Comparison of ENCODE assay signal across 12 mouse cellular contexts in genomic region chr11:111296309-111296721, GRCm38 (mm10).
DNase-seq lines count a peak whose midpoint lies in the region; ATAC-seq and TF ChIP-seq lines count a peak whose summit lies in the region.
"Had no signal": no experiment of that assay in that cellular context is flagged by ENCODE, and none has a peak within 500 bp of the region (broad histone marks: within the 10 kb centered on the region; RNA-seq: fewer than 3 reads in every experiment).

No protein-coding gene starts in this region.

- H3K4me1 ChIP-seq in heart, embryonic 16.5 days (ENCODE audit: control insufficient read depth, insufficient read depth, low read length) = no peaks in the 10 kb centered on the region
- peaks cover 3% of the 10 kb centered on the region; the same call in 1 of the 2 replicates for H3K4me1 ChIP-seq in forebrain, embryonic 14.5 days (ENCODE audit: control insufficient read depth, insufficient read depth, low read length)
- H3K4me1 ChIP-seq in midbrain, embryonic 13.5 days (replicated peaks) = peaks cover 8% of the 10 kb centered on the region
- H3K4me1 ChIP-seq in thymus, adult 2 months (replicated peaks; ENCODE audit: control insufficient read depth, insufficient read depth, low read length) = no peaks in the 10 kb centered on the region

- H3K27ac ChIP-seq in heart, embryonic 16.5 days (ENCODE audit: low read length) = no peak overlapping the region
- H3K27ac ChIP-seq in forebrain, embryonic 14.5 days (ENCODE audit: low read depth, low read length) = no peak overlapping the region
- H3K27ac ChIP-seq in midbrain, embryonic 13.5 days = 0 out of 2 replicates have a peak overlapping the region, but pooled peaks have one; percentile 14
- no peak overlapping the region for H3K27ac ChIP-seq in thymus, adult 2 months (ENCODE audit: control insufficient read depth, insufficient read depth, low read length)

- no peak for TF ChIP-seq CTCF in thymus, adult 2 months (IDR thresholded peaks at IDR 0.05; ENCODE audit: borderline replicate concordance, control insufficient read depth, extremely low read depth, insufficient read depth, low read length, poor library complexity)

- no peak for TF ChIP-seq POLR2A in thymus, adult 2 months (IDR thresholded peaks at IDR 0.05; ENCODE audit: control insufficient read depth, extremely low read depth, insufficient read depth, low read length, poor library complexity)

- no peaks in the 10 kb centered on the region for H3K27me3 ChIP-seq in heart, embryonic 16.5 days (ENCODE audit: control insufficient read depth, insufficient read depth, low read length)
- H3K27me3 ChIP-seq in forebrain, embryonic 14.5 days (replicated peaks; ENCODE audit: control insufficient read depth, insufficient read depth, low read length) = no peaks in the 10 kb centered on the region
- no peaks in the 10 kb centered on the region for H3K27me3 ChIP-seq in midbrain, embryonic 13.5 days
- no peaks in the 10 kb centered on the region for H3K27me3 ChIP-seq in thymus, adult 2 months (ENCODE audit: control insufficient read depth, insufficient read depth, low read length)

- DNase-seq in heart, postnatal 4 days = no peak
- DNase-seq in ZHBTc4 (ENCODE audit: low read depth, low spot score) = peak; percentile 28
- peak; percentile 66 for DNase-seq in forebrain, embryonic 14.5 days (ENCODE audit: low spot score)
- DNase-seq in adrenal gland, adult 18-20 months (ENCODE audit: low spot score in 2 of 2) = no peak
- DNase-seq in thymus, adult 2 months = no peak
- no peak for DNase-seq in thymus, postnatal 25 days
- DNase-seq: adrenal gland, adult 8-10 months; cerebellum, adult 8-10 months; lung, adult 2 months; spleen, adult 18-20 months had no signal

- no peaks in the 10 kb centered on the region for H3K36me3 ChIP-seq in heart, embryonic 16.5 days (ENCODE audit: control insufficient read depth, insufficient read depth)
- H3K36me3 ChIP-seq in forebrain, embryonic 14.5 days (ENCODE audit: control insufficient read depth, insufficient read depth, low read length) = no peaks in the 10 kb centered on the region
- no peaks in the 10 kb centered on the region for H3K36me3 ChIP-seq in midbrain, embryonic 13.5 days
- H3K36me3 ChIP-seq in thymus, adult 2 months (ENCODE audit: control insufficient read depth, insufficient read depth, low read length) = no peaks in the 10 kb centered on the region

- ATAC-seq in heart, embryonic 16.5 days (replicated peaks; ENCODE audit: extremely low read depth, insufficient read depth, low FRiP score) = no peak
- peak; percentile 72 for ATAC-seq in forebrain, embryonic 14.5 days
- peak; percentile 85 for ATAC-seq in midbrain, embryonic 13.5 days

- peaks cover 3% of the 10 kb centered on the region; the same call in 1 of the 2 replicates for H3K9me3 ChIP-seq in heart, embryonic 16.5 days (replicated peaks; ENCODE audit: control insufficient read depth, low read length)
- 0 out of 2 replicates have a peak, but pooled peaks cover 3% of the 10 kb centered on the region for H3K9me3 ChIP-seq in forebrain, embryonic 14.5 days (replicated peaks; ENCODE audit: control insufficient read depth, low read length)
- peaks cover 9% of the 10 kb centered on the region; the same call in 1 of the 2 replicates for H3K9me3 ChIP-seq in midbrain, embryonic 13.5 days

- H3K9ac ChIP-seq in heart, embryonic 16.5 days (ENCODE audit: low read length) = no peak overlapping the region
- H3K9ac ChIP-seq in forebrain, embryonic 14.5 days (ENCODE audit: low read length) = no peak overlapping the region
- no peak overlapping the region for H3K9ac ChIP-seq in midbrain, embryonic 13.5 days (replicated peaks)

- H3K4me3 ChIP-seq in heart, embryonic 16.5 days (ENCODE audit: low read length) = peak overlapping the region; percentile 10; the same call in 1 of the 2 replicates
- H3K4me3 ChIP-seq in forebrain, embryonic 14.5 days (ENCODE audit: low read depth, low read length) = no peak overlapping the region
- peak overlapping the region; percentile 18; the same call in 1 of the 2 replicates for H3K4me3 ChIP-seq in midbrain, embryonic 13.5 days (replicated peaks)
- no peak overlapping the region for H3K4me3 ChIP-seq in thymus, adult 2 months (ENCODE audit: control insufficient read depth, insufficient read depth, low read length)

- WGBS in heart, embryonic 16.5 days = 29% methylated on average over 9 of the region's 9 CpGs
- WGBS in forebrain, embryonic 14.5 days = 18% methylated on average over 9 of the region's 9 CpGs
- 14% methylated on average over 9 of the region's 9 CpGs for WGBS in midbrain, embryonic 13.5 days
- WGBS in thymus, adult 2 months = 87% methylated on average over 9 of the region's 9 CpGs

- peak overlapping the region; percentile 38 for H3K4me2 ChIP-seq in heart, embryonic 16.5 days (ENCODE audit: low read depth, low read length)
- peak overlapping the region; percentile 34 for H3K4me2 ChIP-seq in forebrain, embryonic 14.5 days (ENCODE audit: low read length)
- H3K4me2 ChIP-seq in midbrain, embryonic 13.5 days (replicated peaks) = peak overlapping the region; percentile 46

Comparison
In these comparisons a context has a peak if more than half of its experiments do, and no peak if none do; other contexts are left out.
1. H3K4me3 ChIP-seq: peak in heart, embryonic 16.5 days (single experiment) and midbrain, embryonic 13.5 days (single experiment); none in forebrain, embryonic 14.5 days (single experiment) and thymus, adult 2 months (single experiment).
2. DNase-seq: peak in ZHBTc4 (single experiment) and forebrain, embryonic 14.5 days (single experiment); none in heart, postnatal 4 days (single experiment), adrenal gland, adult 18-20 months (0 of 2), thymus, adult 2 months (single experiment) and thymus, postnatal 25 days (single experiment).
3. Peak in every context shown above with its lines, with median percentiles within 50 percentile points of each other: H3K4me2 ChIP-seq.